Mouse (Mus musculus): ENCODE data around the gene AW551984.

GRCm38 (mm10) chr9:39603333-39603845 is 814 bp downstream of the AW551984 start:
- TF ChIP-seq CTCF (IDR thresholded peaks at IDR 0.05; ENCODE audit: borderline replicate concordance, insufficient read depth, low read depth, low read length) (no peak), POLR2A (IDR thresholded peaks at IDR 0.05; ENCODE audit: borderline replicate concordance, insufficient read depth, low read length) (no peak)

Data from cerebellum, adult 2 months (tissue).